Mouse (Mus musculus) adrenal gland, postnatal 10 days (tissue): ENCODE data around the gene Col9a1. TPM values are rescaled to one million over a fixed set of nuclear protein-coding genes. Genes with fewer than 3 reads are reported as not detected.

Experiments used
- DNase-seq: peaks from one replicate; pipeline ENCODE4 v3.0.0; 2021; ENCODE audit warnings: mixed read lengths
- total RNA-seq, 2 experiments: library from RNA; stranded (reverse); gene quantifications; 2 replicates each; pipeline ENCODE4 v1.2.3; 2021

The Col9a1 gene
- total RNA-seq, 2 experiments from 2014 or later, result 1.2 TPM; not detected in 1

DNA sequence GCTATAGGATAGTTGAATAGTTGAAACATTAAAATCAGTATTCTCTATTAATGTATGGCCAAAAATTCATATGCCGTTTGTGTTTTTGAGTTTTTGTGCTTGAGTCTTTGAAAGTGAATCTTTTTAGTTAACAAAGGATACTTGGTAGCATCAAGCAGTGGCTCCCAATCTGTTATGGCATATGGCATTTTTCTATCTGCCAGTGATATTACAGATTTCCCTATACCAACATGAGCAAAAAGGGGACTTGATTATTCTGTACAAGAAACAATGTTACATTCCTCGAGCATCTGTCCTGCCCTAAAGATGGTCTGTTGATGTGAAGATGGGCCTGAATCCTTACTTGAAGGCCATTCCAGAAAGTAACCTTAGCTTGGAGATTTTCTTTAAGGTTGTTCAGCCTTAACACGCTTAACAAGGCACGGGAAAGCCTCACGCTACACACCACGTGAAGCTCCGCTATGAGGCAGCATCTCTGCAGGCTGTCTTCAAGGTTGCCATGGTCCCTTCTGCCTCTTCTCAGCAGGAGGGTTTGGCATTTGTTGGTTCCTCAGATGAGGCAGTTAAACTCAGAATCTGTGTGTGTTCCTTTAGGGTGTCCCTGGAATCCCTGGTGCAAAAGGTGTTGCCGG, 45.7 kb downstream of the Col9a1 start:
- no peak for DNase-seq

DNA sequence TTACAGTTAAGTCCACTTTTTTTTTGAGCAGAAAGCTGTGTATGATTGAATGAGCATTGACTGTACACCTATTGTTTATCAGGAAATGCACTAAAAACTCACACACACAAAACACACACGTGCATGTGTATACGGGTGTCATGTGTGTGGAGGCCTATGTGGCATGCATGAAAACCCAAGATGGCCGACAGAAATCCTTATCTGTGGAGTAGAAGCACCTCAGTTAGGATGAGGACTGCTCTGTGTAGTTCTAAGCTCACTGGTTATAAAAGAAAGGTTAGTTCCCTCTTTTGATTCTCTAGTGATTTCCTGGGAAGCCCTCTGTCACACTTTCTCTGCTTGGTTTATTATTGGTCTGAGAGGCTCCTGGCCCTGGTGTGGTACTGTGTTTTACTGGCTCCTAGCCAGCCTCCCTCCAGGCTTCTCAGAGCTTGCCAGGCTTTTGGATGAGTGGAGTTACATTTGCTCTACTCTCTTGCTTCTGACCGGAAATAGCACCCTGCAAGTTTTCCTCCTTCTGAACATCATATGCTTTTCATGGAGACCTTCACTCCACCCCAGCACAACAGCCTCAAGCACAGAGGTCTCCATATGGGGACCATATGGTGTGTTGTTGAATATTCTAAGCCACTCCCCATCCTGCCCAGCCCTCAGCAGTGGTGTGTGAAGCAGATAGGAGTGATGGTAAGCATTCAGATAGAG, 48.6 kb downstream of the Col9a1 start:
- peak; percentile 16 for DNase-seq

DNA sequence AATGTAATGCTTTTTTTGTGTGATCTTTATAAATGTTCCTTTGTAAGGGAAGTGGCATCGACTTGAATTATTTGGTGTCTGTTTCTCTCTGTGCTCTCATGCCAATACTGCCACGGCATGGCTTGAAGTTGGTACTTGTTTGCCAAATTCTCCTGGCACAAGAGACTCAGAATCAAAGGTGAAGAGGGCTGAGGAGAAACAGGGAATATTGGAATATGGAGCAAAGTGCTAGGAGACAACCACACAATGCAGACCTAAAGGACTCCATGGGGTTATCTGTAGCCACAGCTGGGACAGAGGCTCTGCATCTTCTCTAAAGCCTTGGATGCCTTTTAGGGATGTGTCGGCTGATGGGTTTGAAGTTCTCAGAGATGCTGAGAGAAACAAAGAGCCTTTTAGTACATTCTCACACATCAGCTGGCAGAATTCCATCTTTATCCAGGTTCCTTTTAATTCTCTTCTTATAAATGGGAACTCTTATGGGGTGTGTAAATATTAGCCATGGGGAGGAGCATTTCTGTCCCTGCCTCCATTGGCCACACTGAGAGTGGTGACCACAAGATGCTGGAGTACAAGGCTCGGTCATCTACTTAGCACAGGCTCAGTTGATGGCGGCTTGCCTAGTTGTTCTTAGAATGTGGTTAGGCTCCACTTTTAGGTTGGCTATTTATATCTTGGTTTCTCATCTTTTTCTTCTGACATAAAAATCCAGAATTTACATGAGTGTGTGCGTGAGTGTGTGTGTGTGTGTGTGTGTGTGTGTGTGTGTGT, 49.7 kb downstream of the Col9a1 start:
- DNase-seq, result no peak

DNA sequence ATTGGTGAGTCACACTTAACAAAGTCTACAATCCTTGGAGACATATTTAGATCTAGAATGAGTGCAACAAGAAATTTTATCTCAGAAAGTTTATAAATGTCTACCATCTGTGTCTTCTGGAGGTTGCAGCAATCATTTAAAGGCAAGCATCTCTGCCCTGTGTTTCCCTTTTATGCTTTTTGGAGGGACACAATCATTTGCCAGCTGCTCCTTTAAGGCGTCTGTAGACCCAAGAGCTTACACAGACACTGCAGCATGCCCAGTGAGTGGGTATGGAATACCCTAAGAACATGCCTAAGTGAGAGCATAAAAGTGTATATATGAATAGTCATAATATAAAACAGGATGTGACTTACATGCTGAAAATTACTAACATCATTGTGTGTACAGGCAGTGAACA, 52.1 kb downstream of the Col9a1 start:
- DNase-seq, result no peak

DNA sequence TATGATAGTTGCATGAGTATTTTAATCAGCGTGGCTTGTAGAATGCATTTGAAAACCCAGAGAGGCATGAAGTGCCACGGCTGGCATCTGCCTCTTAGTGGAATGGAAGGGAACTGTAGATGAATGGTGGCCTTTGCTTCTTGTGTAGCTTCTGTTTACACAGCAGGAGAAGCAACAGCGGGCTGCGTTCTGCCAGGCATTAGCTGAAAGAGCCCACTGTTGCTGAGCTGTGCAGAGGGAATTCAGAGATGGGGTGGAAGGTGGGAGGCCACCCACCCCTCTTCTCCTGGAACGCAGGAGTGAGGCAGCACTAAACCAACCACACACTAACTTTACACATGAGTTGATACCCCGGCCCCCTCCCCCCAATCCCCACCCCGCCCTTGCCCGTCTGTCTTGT, 53.0 kb downstream of the Col9a1 start:
- no peak for DNase-seq

DNA sequence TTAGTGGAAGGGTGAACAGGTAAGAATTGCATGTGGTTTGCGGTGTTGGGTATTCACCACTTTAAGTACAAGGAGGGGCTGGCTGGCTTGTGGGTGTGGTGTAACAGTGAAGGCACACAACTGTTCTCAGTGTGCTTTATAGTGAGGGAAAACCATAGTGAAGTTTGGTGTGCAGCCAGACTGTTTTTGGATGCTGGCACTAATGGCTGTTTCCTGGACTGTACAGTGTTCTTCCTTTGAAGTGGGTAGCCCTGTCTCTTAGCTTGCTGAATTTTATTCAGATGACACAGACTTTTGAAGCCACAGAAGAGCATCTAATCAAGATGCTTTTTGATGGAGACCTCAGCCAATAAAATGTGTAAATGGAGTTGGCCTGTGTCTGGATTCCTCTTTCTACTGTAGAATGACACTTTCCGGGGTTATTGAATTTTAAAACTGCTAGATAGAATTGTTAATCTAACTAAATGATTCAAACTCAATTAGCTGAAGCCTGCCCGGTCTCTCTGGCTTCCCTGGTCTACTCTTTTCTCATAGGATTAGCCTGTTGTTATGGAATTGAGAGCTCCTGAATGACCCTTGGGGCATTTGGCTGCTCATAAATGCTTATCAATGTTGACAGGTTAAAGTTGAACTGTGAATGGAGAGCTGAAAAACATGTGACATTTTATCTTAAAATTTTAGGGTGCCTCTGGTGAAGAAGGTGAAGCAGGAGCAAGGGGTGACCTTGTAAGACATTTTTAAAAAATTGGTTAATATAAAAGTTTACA, 54.3 kb downstream of the Col9a1 start:
- no peak for DNase-seq

DNA sequence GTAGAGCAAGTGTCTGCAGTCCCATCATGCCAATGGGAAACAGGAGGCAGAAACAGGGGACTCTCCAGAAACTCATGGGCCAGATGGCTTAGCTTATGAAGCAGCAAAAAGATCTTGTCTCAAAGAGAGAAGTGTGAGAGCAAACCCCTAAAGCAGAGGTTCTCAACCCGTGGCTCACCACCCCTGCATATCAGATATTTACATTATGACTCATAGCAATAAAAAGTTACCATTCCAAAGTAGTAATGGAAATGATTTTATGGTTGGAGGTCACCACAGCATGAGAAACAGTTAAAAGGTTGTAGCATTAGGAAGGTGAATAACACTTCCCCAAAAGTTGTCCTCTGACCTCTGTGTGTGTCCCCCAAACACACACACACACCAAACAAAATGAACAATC, 58.9 kb downstream of the Col9a1 start:
- no peak for DNase-seq

DNA sequence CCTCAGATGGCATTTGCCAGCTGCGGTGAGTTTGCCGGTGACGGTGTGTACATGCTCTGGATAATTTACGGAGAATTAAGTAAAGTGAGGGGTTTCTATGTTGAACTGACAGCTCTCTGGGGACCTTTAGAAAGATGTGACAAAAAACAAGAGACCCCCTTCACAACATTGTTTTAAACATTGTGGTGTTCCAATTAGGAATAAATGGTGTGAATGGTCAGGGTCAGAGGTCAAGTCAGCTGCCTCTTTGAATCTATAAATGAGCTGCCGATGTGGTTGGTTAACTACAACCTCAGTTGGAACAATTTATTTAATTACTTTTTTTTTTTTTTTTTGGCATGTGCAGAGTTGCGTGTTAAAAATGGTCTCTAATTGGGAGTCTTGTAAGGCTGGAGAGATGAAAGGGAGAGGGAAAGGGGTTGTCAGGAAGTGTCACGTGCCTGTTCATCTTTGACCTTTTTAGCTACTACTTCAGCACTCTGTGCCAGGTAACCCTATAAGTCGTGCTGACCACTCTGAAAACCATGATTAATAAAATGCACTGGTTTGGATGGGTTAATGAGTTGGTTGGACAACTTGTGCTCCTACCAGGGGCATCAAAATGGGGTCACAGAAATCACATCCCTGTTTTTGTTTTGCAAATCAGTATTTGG, 62.8 kb downstream of the Col9a1 start:
- no peak for DNase-seq

DNA sequence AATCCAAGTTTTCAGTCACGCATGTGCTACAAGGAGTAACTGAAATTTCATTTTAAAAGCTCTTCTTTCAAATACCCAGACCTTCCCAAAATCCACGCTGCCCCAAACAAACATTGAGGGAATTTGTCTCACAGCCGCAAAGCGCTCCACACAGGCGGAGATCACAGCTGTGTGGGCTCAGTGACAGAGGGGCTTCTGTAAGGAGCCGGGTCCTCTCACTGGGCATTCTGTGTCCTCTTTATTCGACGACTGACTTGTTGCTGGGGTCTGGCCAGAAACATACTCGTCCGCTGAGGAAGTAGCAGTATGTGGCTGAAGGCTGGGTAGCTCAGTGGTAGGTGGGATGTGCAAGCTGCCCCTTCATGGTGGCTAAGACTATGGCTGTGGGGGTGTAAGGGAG, 67.5 kb downstream of the Col9a1 start:
- no peak for DNase-seq

DNA sequence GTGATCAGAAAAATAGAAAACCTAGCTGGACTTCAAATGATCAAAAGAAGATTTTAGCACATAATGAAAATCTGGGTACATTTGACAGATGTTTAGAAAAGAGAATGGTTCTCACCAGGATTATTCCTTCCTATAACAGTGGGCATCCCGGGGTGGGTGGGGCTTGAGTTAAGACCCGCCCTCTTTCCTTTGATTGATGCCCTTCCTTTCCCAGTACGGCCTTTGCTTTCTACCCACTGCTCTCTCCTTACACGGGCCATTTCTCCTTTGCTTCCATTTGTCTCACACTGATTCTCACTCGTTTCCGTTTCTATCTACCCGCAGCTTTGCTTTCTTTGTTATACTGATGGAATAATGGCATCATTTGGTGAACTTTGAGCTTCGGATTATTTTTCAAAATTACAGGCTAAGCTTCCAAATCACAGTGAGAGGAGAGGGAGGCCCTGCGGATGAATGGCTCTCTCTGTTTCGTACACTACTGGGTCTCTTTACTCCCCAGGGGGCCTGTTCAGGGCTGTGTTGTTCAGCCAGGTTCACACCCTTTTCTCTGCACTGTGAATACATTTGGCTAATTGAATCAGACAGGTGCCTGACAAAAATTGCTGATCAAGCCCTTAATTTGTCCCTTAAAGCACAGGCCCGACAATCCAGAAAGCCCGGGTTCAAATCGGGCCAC, 68.4 kb downstream of the Col9a1 start:
- no peak for DNase-seq

DNA sequence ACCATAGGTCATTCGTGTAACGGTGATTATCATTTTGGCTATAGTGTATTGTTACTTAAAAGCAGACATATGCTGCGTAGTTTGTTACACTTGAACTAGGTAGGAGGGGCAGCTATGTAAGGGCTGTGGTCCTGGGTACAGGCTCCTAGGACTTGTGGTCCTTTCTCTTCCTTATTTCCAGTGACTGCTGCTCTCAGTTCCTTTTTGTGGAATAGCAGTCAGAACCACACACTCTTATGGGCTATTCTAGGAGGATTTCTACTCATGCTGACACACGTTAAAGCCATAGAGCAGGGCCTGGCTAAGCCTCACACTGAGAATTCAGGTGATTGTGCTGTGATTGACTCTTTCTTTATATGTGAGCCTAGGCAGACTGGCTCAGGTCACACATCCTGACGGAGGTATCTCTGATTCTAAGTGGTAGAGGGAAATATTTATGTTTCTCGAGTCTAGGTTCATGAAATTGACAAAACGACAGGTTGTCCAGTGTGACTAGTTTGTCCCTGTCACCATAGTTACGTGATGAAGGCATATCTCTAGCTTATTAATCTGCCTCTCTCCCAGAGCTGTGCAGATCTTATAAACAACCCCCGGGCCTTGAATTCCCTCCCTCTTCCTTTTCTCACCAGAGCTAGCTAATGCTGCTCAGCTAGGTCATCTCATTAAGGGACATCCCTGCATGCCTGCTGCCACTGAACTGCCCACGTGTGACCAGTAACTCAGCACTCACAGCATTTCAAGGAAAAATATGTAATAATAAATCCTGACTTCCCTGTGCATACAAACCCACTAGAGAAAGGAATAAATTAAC, 71.1 kb downstream of the Col9a1 start:
- DNase-seq, result no peak

DNA sequence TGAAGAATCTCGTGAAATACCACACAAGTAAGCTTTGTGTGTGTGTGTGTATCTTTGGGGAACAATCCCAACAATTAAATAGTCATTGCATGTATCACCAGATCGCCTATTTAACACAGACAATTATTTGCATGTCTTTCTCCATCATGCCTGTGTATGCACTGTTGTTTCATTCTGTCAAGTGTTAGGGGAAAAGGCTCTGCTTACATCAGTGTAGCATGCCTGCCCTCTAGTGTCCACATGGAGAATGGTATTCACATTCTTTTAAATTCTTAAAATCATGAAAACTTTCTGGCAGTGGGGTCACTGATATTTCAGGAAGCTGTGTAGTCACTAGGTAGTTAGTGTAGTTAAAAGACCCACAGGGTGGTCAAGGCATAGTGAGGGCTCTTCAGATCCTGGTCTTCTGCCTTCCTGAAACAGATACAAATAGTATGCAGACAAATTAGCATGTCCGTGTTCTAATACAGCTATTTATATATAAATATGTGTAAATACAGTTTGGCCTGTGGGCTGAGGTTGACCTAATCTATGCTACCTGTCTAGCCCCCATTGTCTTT, 71.8 kb downstream of the Col9a1 start:
- peak; percentile 26 for DNase-seq

DNA sequence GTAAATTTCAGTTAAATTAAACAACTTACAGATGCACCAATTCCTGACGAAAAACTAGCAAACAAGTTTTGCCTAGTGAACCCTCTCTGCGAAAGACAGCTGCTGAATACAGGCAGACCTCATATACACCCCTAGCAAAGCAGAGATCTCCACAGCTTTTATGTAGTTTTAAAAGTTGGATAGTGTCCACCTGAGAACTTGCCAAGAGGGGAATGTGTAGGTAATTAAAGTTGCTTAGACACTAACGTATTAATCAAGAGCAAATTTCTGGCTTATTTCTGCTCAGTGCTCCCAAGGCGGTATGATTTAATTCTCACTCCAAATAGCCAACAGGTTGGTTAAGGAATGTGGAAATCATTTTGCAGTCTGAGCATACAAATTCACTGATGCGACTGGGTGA, 80.6 kb downstream of the Col9a1 start:
- DNase-seq, result no peak

DNA sequence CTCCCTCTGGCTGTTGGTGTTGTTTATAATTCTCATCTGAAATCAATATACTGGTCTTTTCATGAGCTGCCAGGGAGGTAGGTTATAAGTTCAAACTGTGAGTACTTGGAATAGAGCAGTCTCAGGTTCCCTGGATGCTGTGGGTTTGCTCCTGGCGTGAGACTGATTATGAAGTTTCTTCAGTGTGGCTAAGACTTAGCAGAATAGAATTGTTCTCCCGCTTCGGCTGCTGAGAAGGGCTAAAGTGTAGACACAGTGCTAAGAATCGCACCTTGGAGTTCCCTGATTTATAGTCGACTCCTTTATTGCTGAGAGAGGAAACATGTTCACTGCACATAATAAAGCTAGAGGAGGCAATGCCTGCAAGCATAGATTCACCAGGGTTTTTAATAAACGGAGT, 82.0 kb downstream of the Col9a1 start:
- DNase-seq, result no peak

DNA sequence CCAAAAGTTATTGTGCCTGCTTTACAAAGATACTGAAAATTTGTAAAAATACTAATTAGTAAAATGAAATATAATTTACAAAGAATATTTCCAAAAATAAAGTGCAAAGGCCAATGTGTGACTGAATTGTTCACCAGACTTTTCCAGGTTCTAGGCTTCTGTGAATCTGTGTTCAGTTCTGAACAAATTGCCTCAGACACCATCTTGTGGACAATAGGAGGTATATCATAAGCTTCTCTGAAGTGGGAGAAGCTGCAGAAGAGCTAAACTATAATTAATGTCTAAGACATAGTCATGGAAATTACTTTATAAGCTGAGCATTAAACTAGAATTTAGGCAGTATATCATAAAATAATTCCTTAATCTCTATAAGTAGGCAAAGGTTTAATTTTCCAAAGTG, 83.8 kb downstream of the Col9a1 start:
- no peak for DNase-seq

DNA sequence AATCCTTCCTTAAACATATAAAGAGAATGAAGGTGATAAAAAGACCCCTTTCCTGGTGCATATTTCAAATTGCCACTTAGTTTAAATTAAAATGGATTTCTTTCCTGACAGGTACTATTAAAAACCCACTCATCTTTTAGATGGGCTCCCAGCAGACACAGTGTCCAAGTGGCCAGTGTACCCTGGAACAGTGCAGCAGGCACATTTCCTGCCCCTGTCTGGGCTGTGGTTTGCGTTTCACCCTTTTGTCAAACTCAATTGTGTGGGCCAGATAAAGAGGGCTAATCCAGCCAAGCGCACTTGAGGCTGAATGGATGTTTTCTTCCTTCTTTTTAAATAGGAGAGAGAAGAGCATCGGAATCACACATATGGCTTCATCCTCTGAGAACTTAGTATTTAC, 89.6 kb downstream of the Col9a1 start:
- DNase-seq, result no peak

DNA sequence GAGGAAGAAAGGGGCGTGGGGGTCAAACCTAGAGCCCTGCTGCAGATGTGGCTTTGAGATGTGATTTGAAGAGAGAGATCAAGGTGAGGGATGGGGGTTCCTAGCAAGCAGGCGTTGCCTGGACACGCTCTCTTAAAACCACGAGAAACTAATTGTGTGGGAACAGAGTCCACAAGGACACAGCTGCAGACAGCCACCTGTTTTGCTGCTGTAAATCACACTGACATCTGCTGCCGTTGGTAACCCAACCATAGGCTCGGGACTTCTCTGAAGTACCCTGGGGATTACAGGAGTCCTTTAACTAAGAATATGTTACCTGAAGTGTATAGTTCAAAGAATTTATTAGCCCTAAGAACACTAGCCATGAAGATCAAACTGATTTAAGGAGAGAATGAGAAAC, 109.0 kb downstream of the Col9a1 start:
- DNase-seq, result no peak

DNA sequence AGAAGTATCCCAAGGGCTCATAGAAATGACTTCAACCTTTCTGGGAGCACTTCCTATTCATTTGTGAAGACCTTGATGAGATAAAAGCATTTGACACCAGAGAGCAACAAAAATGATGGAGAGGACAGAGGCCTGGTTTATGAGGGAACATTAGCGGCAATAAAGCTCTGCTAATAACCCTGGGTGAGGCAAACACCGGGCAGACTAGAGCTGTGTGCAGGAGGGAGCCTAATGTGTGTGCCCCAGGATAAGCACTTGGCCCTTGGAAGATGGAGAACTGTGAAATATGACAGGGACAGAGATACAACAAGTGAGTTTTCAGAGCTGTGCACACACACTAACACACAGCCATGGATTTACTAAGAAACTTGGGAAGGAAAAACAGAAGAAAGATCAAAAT, 115.1 kb downstream of the Col9a1 start:
- no peak for DNase-seq

DNA sequence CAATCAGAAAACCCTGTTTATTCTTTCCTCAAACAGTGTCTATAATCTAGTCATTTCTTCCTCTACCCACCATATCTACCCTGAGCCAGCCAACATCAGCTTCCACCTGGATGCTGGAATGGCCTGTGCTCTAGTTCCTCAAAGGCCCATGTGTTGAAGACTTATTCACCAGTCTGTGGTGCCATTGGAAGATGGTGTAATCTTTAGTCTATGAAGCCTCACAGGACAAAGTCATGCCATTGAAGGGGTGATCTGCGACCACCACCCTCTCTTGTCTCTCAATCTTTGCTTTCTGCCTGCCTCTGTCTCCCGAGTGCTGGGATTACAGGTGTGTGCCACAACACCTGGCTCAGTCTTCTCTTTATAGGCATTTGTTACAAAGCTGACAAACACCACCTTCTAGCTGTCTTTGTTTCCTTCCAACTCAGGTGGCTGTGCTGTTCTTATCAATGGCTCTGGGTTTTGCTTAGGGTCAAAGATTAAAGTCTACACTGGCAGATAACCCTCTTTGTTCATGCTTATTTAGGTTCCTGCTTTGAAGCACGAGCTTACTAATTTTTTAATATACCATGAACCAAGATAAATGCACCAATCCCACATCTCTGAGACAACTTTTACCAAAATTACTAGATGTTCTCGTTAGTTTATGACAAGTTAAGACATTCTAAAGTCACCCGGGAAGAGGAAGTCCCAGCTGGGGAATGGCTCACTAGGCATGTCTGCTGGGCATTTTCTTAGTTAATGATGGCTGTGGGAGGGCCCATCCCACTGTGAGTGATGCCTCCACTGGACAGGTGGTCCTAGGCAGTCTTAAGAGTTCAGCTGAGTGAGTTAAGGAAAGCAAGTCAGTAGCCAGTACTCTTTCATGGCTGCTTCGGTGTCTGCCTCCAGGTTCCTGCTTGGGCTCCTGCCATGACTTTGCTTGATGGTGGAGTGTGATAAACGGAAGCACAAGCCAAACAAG, 117.9 kb downstream of the Col9a1 start:
- DNase-seq, result no peak
